Mouse (Mus musculus) small intestine, adult 2 months (tissue): ENCODE measurements around the gene Elavl3. TPM values are rescaled to one million over a fixed set of nuclear protein-coding genes. Genes with fewer than 3 reads are reported as not detected.

ENCODE experiments used
- H3K27ac ChIP-seq: fragments of 200-500 bp; 2 replicates; pipeline ENCODE4 v1.5.1; 2012; ENCODE audit warnings: low read depth, low read length, control low read depth, inconsistent platforms; ENCODE audit not compliant: insufficient read depth
- H3K27me3 ChIP-seq: fragments of 200-500 bp; 2 replicates; pipeline ENCODE4 v1.6.1; 2012; ENCODE audit warnings: mild to moderate bottlenecking, moderate library complexity, low read length, inconsistent platforms; ENCODE audit not compliant: control insufficient read depth, insufficient read depth
- H3K36me3 ChIP-seq: fragments of 200-500 bp; 2 replicates; pipeline ENCODE4 v1.6.1; 2012; ENCODE audit warnings: mild to moderate bottlenecking, low read length, control low read depth, inconsistent platforms; ENCODE audit not compliant: control insufficient read depth, insufficient read depth
- H3K4me1 ChIP-seq: fragments of 200-500 bp; 2 replicates; pipeline ENCODE4 v1.6.1; 2012; ENCODE audit warnings: low read length, inconsistent platforms, mixed read lengths; ENCODE audit not compliant: control insufficient read depth, insufficient read depth, insufficient read length
- H3K4me3 ChIP-seq: fragments of 200-500 bp; 2 replicates; pipeline ENCODE4 v1.5.1; 2012; ENCODE audit warnings: low read depth, mild to moderate bottlenecking, control low read depth, inconsistent platforms, low read length, moderate library complexity
- CTCF ChIP-seq: fragments of 200-500 bp; IDR thresholded peaks from 2 replicates; pipeline ENCODE4 v1.5.1; 2012; ENCODE audit warnings: low read depth, mild to moderate bottlenecking, control low read depth, inconsistent platforms, low read length, moderate library complexity, mixed read lengths; ENCODE audit not compliant: insufficient replicate concordance, insufficient read length; ENCODE audit errors: extremely low read depth
- POLR2A ChIP-seq: fragments of 200-500 bp; IDR thresholded peaks from 2 replicates; pipeline ENCODE4 v1.6.1; 2012; ENCODE audit warnings: low read depth, mild to moderate bottlenecking, control low read depth, inconsistent platforms, low read length, moderate library complexity
- WGBS: fragments of 180-500 bp; shearing (Covaris S2); methylation state at CpG from one replicate; pipeline ENCODE4 v1.1.7; 2018; 5-methylcytosine and 5-hydroxymethylcytosine counted together
- polyA plus RNA-seq: library from polyadenylated mRNA; depleted of rRNA; stranded (reverse); fragments of >200 nt; gene quantifications from 2 replicates; pipeline ENCODE4 v1.2.3, GENCODE M21; 2012

Gene Elavl3
- polyA plus RNA-seq, 1 experiment, result 0.34 TPM

DNA sequence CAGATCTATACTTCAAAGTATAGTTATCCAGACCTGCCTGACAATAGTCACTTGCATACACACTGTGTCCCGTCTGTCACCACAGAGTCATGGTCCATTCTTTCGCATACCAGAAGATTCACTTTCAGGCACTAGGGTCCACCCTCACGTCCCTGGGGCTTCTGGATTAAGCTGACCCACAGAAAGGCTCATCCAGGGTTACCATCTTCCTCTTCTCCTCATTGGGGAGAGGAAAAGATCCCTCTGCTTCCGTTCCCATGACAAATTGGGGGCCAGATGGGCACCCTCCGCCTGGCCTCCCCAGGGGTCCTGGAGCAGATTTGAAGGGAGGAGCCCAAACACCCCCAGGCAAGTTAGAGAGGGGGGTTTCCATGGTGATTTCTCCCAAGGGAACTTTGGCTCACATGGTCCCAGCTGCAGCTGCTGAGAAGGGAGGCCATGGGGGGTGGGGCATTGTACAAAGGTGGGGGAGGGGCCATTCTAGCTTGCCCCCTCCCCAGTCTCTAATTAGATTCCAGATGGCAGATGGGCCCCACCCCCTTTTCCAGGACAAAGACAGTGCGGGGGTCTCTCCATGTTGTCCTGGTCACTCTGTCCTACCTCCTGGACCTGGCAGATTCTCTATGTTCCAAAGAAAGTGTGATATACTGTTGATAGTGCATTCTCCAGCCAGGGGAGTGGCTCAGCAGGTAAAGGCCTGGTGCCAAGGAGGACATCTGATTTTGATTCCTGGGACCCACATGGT lies 16.4 kb downstream of the Elavl3 start:
- TF ChIP-seq CTCF, result no peak
- TF ChIP-seq POLR2A, result no peak
- WGBS, result 72% methylated on average over 6 of the region's 6 CpGs

DNA sequence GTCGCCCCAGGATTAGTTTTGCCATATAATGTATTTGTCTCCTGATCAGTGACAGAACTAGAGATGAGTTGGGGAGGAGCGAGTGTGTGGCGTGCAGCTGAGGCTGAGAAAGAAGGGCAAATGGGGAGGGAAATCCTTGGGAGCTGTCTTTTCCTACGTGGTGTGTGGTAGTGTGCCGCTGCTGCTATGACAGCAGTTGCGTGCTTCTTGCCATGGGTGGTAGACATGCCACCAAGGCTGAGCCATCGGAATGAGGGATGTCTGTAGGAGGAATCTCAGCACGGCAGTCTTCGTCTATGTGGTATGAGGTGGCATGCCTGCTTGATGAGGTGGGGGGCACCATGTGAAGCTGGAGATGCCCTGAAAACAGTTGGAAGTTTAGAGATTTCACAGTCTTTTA lies 21.4 kb downstream of the Elavl3 start:
- Histone ChIP-seq H3K27ac (no peak overlapping the region), H3K36me3 (no peaks in the 10 kb centered on the region), H3K4me1 (no peaks in the 10 kb centered on the region), H3K4me3 (no peak overlapping the region), H3K27me3 (no peaks in the 10 kb centered on the region)
- WGBS, result 93% methylated on average over 9 of the region's 9 CpGs
- no peak for TF ChIP-seq POLR2A
- no peak for TF ChIP-seq CTCF

More for the DNA sequence above, 16.4 kb downstream of the Elavl3 start:
- Histone ChIP-seq H3K27ac (no peak overlapping the region), H3K36me3 (no peaks in the 10 kb centered on the region), H3K4me1 (no peaks in the 10 kb centered on the region), H3K4me3 (no peak overlapping the region), H3K27me3 (no peaks in the 10 kb centered on the region)

- WGBS, result 37% methylated on average over 7 of the region's 7 CpGs
- H3K4me3 ChIP-seq, result no peak overlapping the region
- no peaks in the 10 kb centered on the region for H3K36me3 ChIP-seq
- H3K27ac ChIP-seq, result no peak overlapping the region
- no peak for TF ChIP-seq CTCF
- no peak for TF ChIP-seq POLR2A
- no peaks in the 10 kb centered on the region for H3K4me1 ChIP-seq
- no peaks in the 10 kb centered on the region for H3K27me3 ChIP-seq
Measured at GRCm38 (mm10) chr9:22028467-22028866, 23.4 kb downstream of the Elavl3 start.

DNA sequence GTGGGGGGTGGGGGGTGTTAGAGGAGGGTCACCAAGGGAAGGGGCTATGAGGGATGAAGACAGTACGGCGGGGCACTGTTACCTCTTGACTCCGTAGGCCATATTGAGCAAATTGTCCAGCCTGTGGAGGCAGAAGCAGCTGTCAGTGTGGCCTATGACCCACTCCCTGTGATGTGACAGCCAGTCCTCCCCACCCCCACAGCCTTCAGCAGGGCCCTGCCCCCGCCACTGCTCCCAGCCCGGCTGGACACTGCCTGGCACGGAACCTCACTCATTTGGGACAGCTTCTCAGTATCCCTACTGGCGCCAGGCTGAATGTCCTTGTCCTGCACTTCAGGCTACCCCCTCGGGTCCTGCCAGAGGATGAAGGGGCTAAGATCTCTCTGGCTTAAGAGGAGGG lies 27.2 kb downstream of the Elavl3 start:
- no peaks in the 10 kb centered on the region for H3K27me3 ChIP-seq
- H3K27ac ChIP-seq, result no peak overlapping the region
- no peaks in the 10 kb centered on the region for H3K4me1 ChIP-seq
- WGBS, result 64% methylated on average over 8 of the region's 8 CpGs
- no peaks in the 10 kb centered on the region for H3K36me3 ChIP-seq
- no peak overlapping the region for H3K4me3 ChIP-seq
- TF ChIP-seq CTCF (no peak), POLR2A (no peak)

- no peaks in the 10 kb centered on the region for H3K4me1 ChIP-seq
- no peak overlapping the region for H3K27ac ChIP-seq
- no peak overlapping the region for H3K4me3 ChIP-seq
- TF ChIP-seq CTCF (no peak), POLR2A (no peak)
- WGBS, result 65% methylated on average over 7 of the region's 7 CpGs
- H3K27me3 ChIP-seq, result no peaks in the 10 kb centered on the region
- H3K36me3 ChIP-seq, result peaks cover 18% of the 10 kb centered on the region
Measured at GRCm38 (mm10) chr9:22017208-22017825, 34.5 kb downstream of the Elavl3 start.

DNA sequence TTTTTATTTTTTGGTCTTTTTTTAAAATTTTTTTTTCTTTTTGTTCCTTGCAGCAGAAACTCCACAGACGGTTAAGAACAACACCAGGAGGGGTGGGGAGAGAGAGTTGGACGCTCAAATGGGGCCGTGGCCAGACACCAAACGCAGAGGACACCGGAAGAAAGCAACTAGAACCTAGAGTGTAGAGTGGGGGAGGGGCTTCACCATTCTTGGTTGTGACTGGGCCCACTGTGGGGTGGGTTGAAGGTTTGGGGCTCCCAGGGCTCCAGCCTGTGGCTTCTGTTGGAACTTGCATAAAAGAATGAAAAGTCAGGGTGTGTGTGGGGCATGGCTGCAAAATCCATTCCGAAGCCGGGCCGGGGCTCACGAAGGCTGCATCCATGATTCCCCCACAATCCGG lies 35.6 kb downstream of the Elavl3 start:
- Histone ChIP-seq H3K27ac (no peak overlapping the region), H3K4me1 (no peaks in the 10 kb centered on the region), H3K36me3 (peaks cover 29% of the 10 kb centered on the region), H3K4me3 (no peak overlapping the region), H3K27me3 (no peaks in the 10 kb centered on the region)
- TF ChIP-seq CTCF (no peak), POLR2A (no peak)
- WGBS, result 76% methylated on average over 10 of the region's 10 CpGs

GRCm38 (mm10) chr9:22012731-22013130 lies 39.1 kb downstream of the Elavl3 start:
- H3K4me3 ChIP-seq, result no peak overlapping the region
- WGBS, result 90% methylated on average over 13 of the region's 13 CpGs
- H3K36me3 ChIP-seq, result peaks cover 63% of the 10 kb centered on the region
- H3K4me1 ChIP-seq, result no peaks in the 10 kb centered on the region
- TF ChIP-seq POLR2A (no peak), CTCF (no peak)
- no peaks in the 10 kb centered on the region for H3K27me3 ChIP-seq
- no peak overlapping the region for H3K27ac ChIP-seq
